Mouse (Mus musculus) brain, embryonic 14.5 days (tissue): ENCODE measurements at regions not wholly inside any gene's neighbourhood (a gene's known extent, or its start where the extent isn't known, plus 50 kb on each side); places are given as distances from the start of the nearest gene placed in this dataset.

Experiments
- DNase-seq: peaks from one replicate; pipeline ENCODE4 v3.0.0-alpha.2; 2011; ENCODE audit warnings: low read depth
- CTCF ChIP-seq: fragments of 200-500 bp; IDR thresholded peaks from 2 replicates; pipeline ENCODE4 v1.5.1; 2012; ENCODE audit warnings: inconsistent platforms, mild to moderate bottlenecking, moderate library complexity, borderline replicate concordance; ENCODE audit not compliant: insufficient read depth, insufficient read length; ENCODE audit errors: extremely low read depth
- POLR2A ChIP-seq: fragments of 200-500 bp; IDR thresholded peaks from 2 replicates; pipeline ENCODE4 v1.6.1; 2012; ENCODE audit warnings: mild to moderate bottlenecking, inconsistent platforms, borderline replicate concordance; ENCODE audit not compliant: poor library complexity, insufficient read depth, insufficient read length, severe bottlenecking; ENCODE audit errors: extremely low read depth

DNA sequence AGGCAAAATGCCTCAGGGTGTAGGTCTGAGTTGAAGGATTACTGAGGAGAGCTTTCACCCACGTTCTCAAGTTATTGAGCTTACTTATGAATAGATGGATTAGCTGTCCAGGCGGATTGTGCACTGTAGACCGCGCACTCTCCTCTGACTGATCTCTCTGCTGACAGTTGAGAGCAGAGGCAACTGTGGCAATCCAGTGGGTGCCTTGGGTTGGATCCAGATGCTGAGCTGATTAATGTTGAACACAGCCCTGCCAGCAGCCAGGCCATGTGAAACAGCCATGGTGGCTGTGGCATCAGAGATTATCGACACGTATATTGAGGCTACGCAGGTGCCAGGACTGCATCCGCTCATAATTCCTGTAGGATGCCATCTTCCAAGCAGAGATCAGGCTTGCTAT is 53.6 kb downstream of the Gm10320 start:
- TF ChIP-seq POLR2A = no peak
- TF ChIP-seq CTCF = no peak

GRCm38 (mm10) chr13:98436961-98437360 is 54.8 kb downstream of the Gm10320 start:
- TF ChIP-seq POLR2A (no peak), CTCF (no peak)
- DNase-seq = peak; percentile 18

More for the DNA sequence above, 53.6 kb downstream of the Gm10320 start:
- no peak for DNase-seq

DNA sequence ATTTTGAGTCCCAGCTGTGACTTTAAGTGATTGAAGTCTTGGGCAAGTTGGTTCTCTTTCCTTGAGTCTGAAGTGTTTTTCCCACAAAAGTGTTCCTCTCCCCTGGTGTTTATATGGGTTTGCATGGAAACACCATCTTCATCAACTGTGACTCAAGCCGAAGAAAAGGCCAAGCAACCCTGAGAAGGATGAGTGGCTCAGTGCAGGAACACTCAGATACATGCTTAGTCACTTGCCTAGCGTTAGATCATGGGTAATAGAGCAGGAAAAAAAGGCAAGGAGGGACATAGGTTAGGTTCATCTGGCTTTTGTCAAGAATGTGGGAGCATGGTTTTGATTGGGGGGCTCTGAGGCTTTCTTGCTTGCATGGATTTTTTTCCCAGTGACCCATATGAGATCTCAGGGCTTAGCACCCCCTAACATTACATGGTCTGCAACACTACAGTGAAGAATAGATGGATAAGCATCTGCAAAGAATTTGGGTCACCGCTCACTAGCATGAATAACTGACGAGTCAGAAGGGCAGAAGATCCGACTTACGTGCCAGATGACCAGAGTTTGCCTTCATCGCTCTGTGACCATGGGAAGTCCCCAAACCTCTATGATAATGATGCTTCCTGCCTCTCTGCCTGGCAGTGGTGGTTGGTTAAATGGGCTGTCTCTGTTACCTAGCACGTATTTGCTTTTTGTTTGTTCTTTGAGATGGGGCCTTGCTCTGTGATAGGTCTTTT is 56.4 kb downstream of the Gm10320 start:
- DNase-seq = no peak
- TF ChIP-seq CTCF (no peak), POLR2A (no peak)

GRCm38 (mm10) chr13:98429851-98430250 is 62.0 kb downstream of the Gm10320 start:
- TF ChIP-seq CTCF (no peak), POLR2A (no peak)
- DNase-seq = no peak

DNA sequence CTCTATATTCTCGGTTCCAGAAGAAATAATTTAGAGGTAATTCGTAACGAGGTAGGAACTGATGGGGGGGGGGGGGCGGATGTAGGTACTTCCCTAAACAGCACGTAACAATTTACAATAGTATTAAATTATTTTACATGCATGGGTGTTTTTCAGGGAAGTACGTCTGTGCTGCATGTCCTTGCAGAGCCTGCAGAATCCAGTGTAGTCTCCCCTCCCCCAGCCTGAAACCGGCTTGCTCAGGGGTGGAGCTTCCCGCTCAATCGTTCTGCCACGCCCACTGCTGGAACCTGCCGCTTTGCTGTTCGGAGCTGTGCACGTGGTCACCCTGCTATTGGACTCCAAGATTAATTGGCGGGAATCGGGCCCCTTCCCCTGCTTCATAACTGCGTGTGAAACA is 64.1 kb downstream of the Gm10320 start:
- peak; percentile 77 for DNase-seq

DNA sequence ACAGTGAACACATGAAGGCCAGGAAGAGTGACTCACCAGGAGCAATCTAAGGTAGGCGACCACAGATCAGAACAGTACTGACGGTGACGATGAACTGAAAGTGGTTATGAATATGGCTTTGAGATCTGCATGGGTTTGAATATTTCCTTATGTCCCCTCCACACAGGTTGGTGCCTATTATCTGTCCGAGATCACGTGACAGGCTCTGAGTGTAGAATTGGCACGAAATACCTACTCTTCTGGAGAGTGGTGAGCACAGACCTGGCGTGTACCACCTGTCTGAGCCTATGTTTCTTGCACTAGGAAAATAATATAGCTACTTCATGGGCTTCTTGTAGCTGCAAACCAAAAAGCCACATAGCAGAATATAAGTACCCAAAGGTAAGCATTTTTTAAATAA is 66.8 kb downstream of the Gm10320 start:
- TF ChIP-seq POLR2A = no peak
- no peak for TF ChIP-seq CTCF
- no peak for DNase-seq

DNA sequence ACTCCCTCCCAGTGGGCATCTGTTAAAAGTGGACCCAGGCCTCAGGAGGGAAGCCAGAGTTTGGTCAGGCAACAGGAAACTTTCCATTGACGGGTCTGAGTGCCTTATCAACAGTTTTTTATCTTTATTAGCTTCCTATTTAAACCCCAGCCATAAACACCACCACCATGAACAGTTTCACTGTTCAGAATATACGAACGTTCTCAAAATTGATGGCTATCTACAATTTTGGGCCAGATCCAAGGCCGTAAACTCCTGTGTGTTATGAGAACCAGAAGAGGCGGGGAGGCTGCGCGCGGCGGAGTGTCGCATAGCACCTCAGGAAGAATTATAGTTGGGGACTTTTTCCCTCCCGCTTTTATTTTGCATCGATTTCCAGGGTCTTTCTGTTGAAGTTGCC is 67.8 kb downstream of the Gm10320 start:
- no peak for DNase-seq
- no peak for TF ChIP-seq POLR2A
- no peak for TF ChIP-seq CTCF

- TF ChIP-seq POLR2A (no peak), CTCF (no peak)
- no peak for DNase-seq
Measured at GRCm38 (mm10) chr13:98420419-98421043, 66.5 kb downstream of the Foxd1 start.

DNA sequence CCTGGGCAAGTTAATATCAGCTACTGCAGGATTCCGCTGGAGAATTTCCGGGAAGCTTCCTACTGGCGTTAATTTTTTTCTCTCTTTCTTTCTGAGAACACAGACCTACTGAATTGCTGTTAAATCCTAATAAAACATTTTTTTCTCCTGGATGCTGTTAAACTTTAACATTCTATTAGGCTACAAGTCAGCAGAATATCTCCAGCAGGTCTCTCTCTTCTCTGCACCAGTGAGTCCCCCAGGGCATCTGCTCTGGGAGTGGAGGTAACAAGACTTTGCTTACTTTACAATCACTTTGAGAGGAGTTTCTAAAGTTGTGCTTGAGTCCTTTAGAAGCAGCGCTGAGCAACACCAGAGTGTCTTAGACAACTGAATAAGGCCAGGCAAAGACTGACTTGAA is 63.7 kb downstream of the Foxd1 start:
- TF ChIP-seq POLR2A = no peak
- no peak for DNase-seq

- DNase-seq = no peak
- TF ChIP-seq POLR2A = no peak
- no peak for TF ChIP-seq CTCF
Measured at GRCm38 (mm10) chr13:98416457-98416856, 62.4 kb downstream of the Foxd1 start.

DNA sequence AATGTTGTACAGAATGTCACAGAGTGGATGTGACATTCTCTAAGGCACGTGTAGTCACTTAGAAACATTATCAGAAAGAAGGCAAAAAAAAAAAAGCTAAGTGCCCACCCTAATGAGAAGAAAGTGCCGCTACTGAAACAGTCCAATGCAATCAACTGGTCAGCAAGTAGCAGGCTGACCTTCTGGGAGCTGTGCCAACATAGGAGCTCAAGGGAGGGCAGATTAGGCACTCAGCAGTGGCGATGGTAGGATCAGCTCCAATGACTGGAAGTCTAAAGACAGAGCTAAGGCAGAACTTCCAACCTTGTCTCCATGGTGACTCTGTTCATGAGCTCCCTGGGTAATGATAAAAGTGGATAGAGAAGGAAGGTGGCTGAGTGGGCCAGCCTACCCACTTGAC is 60.8 kb downstream of the Foxd1 start:
- DNase-seq = peak; percentile 36
- no peak for TF ChIP-seq POLR2A
- TF ChIP-seq CTCF = no peak

DNA sequence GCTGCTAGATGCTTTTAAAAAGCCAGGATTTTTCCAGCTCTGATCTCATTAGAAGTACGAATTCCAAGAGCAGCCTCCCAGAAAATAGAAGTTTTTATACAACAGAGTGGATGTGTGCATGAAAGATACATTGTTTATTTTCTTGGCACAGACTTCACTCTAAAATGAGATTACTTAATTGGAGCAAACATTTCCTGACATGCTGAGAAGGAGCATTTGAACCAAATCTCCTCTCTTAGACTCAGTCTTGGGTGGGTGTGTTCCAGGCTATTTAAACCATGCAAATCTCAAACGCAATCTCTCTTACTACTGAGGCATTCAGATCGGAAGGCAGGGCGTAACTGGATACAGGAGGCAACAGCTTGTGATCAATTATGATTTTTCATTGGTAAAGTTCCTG is 59.2 kb downstream of the Foxd1 start:
- peak; percentile 6 for DNase-seq

More for the DNA sequence above, 59.2 kb downstream of the Foxd1 start:
- TF ChIP-seq CTCF = no peak
- no peak for TF ChIP-seq POLR2A
